Mouse (Mus musculus) T-helper 17 cell (primary cell): ENCODE measurements at regions not wholly inside any gene's neighbourhood (a gene's known extent, or its start where the extent isn't known, plus 50 kb on each side); places are given as distances from the start of the nearest gene placed in this dataset.

Experiments used
- in situ Hi-C, 2 experiments: fragments of 300-600 bp; cut with MboI, MseI; formaldehyde crosslinking; loops; 1 replicate in 1 of 2; 2 replicates in 1 of 2; pipeline ENCODE4 v1.15.1; 2025; ENCODE audit warnings: high pct_unique_total_duplicates in 2 of 2

DNA sequence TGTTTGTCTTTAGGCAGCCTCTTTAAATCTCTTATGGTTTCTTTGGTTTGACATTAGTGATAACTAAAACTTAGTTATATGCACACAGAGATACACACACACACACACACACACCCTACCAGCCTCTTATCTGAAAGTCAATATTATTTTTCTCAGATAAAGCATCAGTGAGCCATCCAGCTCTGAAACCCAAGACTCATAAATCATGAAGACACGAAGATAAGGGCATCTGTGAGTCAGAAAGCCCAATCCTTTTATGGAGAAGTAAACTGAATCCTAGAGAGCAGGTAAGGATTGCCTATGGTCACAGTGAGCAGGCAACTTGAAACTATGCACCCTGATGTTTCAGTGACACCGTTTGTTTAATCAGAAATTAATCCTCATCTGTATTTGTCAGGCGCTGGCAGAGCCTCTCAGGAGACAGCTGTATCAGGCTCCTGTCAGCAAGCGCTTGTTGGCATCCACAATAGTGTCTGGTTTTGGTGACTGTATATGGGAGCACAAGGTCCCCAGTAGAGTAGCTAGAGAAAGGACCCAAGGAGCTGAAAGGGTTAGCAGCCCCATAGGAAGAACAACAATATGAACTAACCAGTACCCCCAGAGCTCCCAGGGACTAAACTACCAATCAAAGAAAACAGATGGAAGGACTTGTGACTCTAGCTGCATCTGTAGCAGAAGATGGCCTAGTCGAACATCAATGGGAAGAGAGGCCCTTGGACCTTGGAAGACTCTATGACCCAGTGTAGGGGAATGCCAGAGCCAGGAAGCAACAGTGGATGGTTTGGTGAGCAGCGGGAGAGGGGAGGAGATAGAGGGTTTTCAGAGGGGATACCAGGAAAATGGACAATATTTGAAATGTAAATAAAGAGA is 207.3 kb upstream of the Ank start:
- in situ Hi-C loops: no loop called here

DNA sequence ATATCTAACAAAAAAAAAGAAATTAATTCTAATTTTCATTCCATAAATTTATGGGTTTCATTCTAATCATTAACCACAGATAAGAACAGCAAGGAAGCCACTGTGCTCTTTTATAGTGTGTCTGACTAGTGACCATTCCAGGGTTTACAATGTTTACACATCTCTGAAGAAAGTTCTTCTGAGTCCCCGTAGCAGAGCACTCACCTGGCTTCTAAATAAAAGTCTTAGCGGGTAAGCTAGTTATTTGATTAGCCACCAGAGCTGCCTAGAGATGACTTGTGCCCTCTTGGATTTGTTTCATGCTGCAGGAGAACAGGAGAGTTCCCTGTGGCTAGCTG is 206.7 kb upstream of the Ank start:
- in situ Hi-C loops: no loop called here

DNA sequence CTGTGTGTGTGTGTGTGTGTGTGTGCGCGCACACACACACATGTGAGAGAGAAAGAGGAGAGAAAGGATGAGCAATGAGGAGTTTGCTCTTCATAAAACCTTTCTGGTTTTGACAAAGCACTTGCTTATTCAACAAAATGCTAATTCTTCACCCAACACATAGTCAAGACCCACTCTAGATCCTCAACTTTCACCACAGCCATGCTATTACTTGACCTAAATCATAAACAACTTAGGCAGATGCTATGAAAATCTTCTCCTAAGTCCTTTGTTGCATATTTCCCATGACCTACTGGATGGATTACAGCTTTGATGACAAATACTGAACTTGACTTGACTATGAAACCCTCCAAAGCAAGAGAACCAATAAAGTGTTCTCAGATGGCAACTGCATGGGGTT is 196.3 kb upstream of the Ank start:
- in situ Hi-C loops: no loop called here

DNA sequence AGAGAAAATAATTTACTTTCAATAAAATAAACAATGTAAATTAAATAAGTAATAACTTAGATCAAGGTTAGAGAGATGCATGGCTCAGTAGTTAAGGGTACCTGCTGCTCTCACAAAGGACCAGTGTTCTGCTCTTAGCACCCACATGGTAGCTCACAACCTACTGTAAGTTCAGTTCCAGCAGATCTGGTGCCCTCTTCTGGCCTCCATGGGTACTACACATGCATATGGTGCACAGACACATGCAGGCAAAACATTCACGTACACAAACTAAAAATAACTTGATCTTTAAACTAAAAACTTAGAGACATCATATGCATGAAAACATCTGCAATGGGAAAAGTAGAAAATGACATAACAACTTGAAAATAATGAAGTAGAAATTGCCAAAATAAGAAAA is 184.2 kb upstream of the Ank start:
- in situ Hi-C loops: no loop called here

DNA sequence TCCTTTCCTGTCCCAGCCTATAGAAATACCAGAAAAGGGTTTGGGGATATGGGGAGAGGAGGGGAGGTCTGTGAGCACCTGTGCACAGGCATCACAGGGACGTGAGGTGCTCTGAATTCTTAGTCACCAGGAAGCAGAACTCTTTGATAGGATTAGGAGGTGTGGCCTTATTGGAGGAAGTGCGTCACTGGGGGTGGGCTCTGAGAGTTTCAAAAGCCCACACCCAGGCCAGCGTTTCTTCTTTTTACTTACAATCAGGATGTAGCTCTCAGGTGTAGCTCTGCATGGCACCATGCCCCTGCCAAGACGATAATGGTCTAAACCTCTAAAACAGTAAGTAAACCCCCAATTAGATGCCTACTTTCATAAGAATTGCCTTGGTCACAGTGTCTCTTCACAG is 162.6 kb upstream of the Ank start:
- in situ Hi-C loops: loop anchor here in 1 of 2 experiments (25.0 kb wide), 1 partner anchor 408 kb away; no protein-coding TSS in a partner anchor

DNA sequence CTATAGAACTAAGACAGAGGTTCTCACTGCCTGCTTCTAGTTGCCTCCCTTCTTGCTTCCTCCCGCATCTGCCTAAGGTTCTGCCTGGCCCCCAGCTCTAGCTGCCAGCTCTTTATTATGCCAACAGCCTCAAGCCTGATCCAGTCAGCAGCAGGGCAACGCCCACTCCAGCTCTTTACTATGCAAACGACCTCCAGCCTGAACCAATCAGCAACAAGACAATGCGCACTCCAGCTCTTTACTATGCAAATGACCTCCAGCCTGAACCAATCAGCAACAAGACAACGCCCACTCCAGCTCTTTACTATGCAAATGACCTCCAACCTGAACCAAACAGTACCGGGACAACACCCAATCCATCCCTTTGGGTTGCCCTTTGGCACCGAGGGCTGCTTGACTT is 162.2 kb upstream of the Ank start:
- in situ Hi-C loops: loop anchor here in 1 of 2 experiments (25.0 kb wide), 1 partner anchor 408 kb away; no protein-coding TSS in a partner anchor

DNA sequence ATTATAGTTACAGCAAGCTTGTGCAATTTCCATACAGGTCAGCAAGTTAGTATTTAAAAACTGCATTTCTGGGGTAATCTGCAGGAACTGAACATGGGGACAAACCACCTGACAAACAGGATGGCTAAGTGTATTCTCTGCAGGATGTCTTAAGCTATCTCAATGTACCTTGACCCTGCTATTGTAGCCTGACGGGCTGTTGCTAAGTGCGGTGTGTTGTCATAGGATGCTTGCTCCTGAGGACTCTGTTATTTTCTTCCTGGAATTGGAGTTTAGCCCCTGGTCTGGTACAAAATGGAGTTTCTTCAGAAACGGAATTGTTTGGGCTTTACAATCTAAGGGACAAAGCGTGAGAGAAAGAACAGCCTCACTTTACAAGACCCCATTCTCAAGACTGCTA is 161.4 kb upstream of the Ank start:
- in situ Hi-C loops: loop anchor here in 1 of 2 experiments (25.0 kb wide), 1 partner anchor 407 kb away; no protein-coding TSS in a partner anchor

DNA sequence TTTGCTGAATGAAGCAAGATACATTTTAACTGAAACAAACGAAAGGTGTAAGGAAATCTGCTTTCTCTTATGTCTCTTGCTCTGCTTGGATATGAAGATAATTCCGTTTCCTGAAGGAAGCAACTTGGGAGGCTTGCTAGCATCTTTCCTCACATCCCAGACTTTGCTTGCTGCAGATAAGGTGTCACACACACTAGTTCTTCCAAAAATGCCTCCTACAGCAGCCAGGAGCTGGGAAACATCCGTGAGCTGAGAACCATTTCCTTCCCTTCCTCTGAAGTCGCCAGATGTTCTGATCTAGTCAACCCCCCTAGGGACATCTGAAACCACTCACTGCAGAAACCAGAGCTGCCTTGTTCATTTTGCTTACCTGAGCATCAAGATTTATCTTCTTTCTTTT is 157.8 kb upstream of the Ank start:
- in situ Hi-C loops: loop anchor here in 1 of 2 experiments (25.0 kb wide), 1 partner anchor 404 kb away; no protein-coding TSS in a partner anchor

DNA sequence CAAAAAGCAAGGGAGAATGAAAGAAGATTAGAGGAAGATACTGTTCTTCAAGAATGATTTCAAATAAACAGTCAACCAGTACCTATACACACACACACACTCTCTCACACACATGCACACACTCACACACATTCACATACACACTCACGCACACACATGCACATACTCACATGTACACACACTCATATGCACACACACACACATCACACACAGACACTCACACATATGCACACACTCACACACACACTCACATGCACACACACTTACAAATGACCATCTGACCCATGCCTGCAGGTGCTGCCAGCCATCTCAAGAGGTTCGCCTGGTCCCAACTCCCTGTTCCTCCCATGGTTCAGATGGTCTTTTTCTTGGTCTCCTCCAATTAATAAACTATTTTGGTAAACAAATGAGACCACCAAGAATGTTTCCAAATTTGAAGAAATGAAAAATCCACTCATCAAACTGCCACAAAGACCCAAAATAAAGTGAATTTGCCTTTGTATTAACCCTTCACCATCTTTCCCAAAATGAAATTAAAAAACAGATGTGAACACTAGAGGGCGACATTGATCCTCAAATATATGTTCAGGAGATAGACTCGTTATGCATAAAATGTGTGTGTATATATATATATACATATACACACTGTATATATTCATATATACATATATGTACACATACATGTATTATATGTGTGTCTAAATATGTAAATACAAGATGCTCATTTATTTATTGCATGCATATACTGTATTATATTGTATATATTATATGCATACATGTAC is 150.3 kb upstream of the Ank start:
- in situ Hi-C loops: loop anchor here (5.0 to 25.0 kb wide), 4 partner anchors 266 to 566 kb away; no protein-coding TSS in a partner anchor

DNA sequence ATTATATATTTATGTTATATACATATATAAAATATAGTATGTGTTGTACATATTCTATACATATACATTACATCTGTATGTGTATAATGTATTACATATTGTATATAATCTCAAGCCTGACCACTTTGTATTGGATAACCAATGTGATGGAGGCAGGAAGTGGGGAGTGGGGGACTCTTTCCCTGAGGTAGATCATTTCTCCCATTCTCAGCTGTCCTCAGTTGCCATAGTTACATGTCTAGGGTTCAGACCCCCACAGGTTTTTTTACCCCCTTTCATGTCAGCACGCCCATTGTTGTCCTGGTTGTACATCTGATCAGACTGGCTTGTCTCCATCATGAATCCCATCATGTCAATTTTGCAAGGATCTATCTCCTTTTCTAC is 149.7 kb upstream of the Ank start:
- in situ Hi-C loops: loop anchor here (5.0 to 25.0 kb wide), 4 partner anchors 266 to 566 kb away; no protein-coding TSS in a partner anchor

DNA sequence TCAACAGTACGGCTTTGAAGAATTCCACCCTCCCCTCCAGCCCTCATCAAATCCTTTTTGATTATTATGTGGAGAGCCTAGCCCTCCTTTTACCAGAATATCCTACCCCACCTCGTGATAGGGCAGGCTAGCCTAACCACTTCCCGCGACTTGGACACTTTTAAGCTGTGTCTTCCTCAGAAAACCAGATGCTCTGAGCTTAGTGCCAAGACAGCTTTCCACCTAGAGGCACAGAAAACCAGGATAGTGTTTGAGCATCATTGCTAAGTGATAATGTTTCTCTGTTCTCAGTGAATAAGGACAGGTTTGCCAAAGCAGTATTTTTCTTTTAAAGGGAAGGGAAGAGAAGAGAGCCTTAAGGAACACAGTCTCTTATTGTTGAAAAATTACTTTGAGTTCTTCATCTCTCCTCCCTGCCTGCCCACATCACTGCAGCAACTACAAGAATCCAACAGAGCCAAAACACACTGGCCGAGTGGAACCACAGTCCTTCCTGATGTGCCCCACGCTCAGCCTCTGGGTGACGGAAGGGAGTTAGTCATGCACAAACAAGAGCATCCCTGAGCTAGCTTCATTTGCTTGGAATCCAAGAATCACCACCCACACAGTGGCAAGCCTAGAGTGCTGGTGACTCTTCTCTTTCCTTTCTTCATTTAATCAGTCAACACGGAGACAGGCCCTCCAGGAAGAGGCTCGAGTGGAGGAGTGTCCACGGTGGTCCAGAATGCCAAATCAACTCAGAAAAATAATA is 144.4 kb upstream of the Ank start:
- in situ Hi-C loops: loop anchor here in 1 of 2 experiments (25.0 kb wide), 1 partner anchor 390 kb away; no protein-coding TSS in a partner anchor

DNA sequence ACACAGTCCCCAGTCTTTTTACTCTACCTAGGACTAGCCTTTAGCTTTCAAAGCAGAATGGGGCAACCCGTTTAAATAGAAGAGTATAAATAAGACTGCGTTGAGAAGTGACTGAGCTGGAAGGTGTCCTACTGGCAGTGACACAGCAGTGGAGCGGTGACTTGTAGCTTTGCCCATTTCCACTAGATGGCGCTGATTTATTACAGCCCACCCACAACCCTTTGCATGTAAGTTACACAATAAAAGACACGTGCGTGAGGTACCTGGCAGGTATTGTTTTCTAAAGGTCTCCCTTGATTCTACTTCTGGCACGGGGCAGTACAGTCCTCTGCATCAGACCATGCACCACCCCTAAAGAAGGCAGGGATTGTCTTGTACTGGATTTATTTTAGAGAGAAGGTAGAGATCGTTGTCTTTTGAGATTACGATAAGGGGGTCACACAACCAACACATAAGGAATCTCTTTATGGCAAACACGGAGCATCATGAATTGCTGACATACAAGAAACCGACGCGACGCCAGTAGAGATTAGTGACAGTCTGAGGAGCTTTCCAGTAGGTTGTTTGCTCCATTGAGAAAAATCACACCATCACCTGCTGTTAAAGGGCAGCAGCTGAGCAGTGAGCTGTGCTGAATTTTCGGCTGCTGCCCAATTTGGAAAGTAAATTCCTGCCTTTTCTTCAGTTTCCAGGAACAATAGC is 140.5 kb upstream of the Ank start:
- in situ Hi-C loops: no loop called here

DNA sequence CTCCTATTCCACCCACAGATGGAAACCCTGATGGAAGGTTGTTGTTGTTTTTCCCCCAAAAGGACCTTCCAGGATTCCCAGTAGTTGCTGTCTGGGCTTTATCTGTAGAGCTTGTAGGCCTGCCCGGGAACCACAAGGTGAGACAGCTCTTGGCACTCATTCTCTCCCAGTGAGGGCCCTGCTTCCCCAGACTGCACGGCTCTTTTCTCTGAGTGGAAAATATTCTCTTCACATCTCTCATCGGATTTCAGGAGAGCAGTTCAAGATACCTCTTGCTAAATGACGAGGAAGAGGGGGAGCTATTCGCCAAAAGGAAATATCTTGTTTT is 140.0 kb upstream of the Ank start:
- in situ Hi-C loops: no loop called here

DNA sequence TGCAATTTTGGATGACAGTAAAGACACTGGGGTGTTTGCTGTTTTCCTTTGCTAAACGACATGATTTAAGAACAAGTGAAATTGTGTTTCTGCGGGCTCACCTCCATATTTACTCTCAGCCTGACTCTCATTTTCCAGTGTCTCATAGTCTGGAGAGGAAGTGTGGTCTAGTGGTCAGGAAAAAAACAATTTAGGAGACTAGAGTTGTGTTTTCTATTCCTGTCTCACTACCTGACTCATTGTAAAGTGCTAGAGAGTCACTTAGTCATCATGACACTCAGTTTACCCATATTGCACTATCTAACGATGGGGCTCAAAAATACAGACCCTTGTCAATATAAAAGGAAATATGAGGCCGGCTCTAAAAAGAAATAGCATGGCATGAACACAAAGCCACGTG is 138.7 kb upstream of the Ank start:
- in situ Hi-C loops: no loop called here

DNA sequence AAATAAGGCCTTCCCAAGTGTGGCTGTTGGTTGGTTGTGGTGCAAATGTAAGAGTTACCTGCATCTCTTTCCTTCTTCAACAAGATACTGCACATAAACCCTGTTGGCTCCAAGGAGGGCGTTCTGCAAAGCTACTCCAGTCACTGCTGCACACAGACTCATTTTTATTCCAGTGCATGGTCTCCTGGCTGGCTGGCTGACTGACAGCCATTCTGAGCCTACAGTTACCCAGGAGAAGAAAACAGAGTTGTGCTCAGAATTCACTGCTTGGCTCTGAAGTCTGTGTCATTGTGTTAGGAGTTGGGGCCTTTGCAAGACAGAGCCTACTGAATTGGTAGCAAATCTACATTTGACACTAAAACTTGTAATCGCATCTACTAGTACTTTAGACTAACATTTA is 138.0 kb upstream of the Ank start:
- in situ Hi-C loops: no loop called here

DNA sequence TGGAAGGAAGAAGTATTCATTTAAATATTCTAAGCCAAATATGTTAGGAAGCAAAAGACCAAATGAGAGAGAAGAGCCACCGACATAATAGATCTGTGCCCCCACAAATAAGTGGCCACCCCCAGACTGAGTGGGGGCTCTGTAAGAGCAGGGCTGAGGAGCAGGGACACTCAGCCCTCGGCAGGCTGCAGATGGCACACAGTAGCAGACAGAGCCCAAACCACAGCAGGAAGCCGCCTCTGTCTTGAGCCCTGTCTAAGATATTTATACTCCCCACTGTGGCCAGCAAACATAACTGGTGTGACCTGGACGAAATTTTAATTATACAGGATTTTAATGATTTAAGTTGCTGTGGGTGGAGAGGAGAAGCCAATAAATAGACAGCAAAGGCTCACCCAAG is 126.4 kb upstream of the Ank start:
- in situ Hi-C loops: no loop called here

DNA sequence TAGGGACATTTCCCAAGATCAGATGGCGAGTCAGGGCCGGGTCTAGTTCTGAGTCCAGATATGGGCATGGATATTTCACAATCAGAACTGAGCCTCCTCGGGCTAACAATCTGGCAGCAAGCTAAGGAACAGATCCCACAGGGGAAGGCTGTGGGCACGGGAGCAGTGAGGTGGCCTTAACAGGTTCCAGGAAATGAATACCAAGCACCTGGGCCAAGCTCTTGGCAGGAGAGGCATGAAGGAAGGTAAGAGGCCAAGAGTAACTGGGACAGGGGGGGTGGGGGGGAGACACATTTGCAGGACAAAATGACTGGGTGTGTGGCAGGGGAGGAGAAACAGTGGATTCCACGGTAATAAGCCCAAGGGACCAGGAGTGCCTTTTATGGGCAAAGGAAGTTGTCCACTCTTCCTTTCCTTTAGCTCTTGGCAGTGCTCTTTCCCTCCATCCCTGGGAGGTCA is 124.9 kb upstream of the Ank start:
- in situ Hi-C loops: no loop called here

DNA sequence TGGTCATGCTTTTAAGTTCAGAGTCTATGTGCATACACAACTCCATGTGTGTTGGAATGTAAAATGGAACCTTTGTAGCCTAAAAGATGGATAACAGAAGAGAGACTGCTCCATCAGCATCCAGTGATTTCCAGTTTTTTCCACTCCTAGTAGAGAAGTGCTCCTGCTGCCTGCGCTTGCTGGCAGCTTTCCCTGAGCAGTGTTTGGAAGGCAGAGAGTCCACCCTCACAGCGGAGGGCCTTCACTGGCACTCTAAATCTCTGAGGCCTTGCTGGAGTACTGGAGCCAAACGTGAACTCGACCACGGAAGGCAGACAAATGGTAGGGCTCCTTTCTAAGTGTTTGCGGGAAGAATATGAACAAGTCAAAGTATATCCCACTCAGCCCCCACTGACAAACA is 108.0 kb upstream of the Ank start:
- in situ Hi-C loops: no loop called here

DNA sequence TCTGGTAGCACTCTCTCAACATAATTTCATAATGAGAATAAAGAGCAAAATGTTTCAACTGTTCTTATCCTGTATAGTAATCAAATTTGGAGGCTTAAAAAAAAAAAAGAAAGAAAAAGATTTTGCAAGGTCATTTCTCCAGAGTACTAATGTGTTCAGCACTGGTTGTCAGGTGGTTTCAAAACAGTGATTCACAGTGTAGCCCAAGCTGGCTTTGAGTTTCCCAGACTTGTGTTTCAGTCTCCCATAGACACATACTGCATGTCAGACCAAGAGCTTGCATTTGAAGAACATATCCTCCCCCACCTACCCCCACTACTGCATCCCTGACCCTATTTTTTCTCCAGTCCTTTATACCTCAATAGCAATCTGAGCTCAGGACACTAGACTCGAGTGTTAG is 107.2 kb upstream of the Ank start:
- in situ Hi-C loops: no loop called here

DNA sequence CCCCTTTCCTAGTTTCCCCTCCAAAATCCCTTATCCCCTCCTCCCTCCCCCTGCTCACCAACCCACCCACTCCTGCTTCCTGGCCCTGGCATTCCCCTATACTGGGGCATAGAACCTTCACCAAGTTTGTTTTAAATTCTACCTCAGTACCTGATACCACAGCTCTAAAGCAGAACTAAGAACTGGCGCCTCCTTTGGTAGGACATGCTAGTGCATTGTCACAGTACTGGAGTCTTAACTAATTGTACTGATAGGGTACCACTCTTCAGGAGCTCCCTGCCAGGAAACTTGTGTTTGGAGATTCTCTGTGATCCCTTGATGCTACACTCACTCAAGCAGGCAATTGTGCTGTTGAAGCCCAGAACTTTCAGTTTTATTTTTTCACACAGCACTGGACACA is 92.0 kb upstream of the Ank start:
- in situ Hi-C loops: loop anchor here in 1 of 2 experiments (10.0 kb wide), 1 partner anchor 1370 kb away; no protein-coding TSS in a partner anchor

DNA sequence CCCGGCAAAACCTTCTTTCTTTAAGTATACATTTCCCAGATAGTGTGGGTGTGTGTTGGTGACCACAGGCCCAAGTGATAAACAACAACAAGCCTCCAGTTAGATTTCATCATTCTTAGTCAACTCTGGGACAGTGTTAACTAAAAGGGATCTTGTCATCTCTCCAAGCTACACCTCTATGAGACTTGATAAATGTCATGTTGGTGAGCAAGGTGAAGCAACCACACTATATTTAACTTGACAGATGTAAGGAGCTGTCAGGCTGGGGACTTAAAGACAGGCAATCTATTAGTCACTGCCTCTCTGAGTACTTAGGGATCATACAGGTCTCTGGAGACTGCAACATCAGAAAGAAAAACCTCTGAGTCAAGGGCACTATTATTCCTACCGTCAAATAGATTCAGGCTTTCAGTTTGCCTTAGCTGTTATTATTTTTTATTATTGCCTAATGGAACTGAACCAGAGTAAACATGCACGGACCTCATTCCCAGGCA is 87.8 kb upstream of the Ank start:
- in situ Hi-C loops: loop anchor here in 1 of 2 experiments (10.0 to 25.0 kb wide), 2 partner anchors 1016 to 1366 kb away; no protein-coding TSS in a partner anchor
